18 mouse cellular contexts compared by ENCODE assay signal in the genomic region with DNA sequence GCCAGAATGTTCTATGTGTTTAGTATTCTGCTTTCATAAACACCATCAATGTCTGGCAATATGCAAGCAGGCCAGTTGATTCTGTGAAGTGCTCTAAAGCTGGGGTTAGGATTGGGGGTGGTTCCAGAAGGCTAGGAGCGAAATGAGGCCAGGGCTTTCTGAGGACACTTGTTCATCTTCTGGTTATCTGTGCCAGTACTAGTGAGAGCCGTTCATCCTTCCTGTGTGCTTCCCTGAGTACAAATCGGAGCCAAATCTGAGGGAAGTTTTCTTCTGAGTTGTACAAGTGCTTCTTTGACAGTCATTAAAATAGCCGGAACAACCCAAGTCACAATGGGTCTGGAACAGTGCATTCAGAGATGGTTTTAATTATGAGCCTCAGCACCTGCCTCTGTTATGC.
DNase-seq lines count a peak whose midpoint lies in the region; ATAC-seq lines count a peak whose summit lies in the region.
"Had no signal": no experiment of that assay in that cellular context is flagged by ENCODE, and none has a peak within 500 bp of the region (broad histone marks: within the 10 kb centered on the region; RNA-seq: fewer than 3 reads in every experiment).

No protein-coding gene starts in this region.

- H3K4me3 ChIP-seq in forebrain, embryonic 14.5 days (ENCODE audit: low read depth, low read length) = no peak overlapping the region
- no peak overlapping the region for H3K4me3 ChIP-seq in forebrain, embryonic 15.5 days
- H3K4me3 ChIP-seq: embryonic facial prominence, embryonic 10.5 days; heart, embryonic 12.5 days; hindbrain, embryonic 13.5 days had no signal

- 0 out of 2 replicates have a peak, but pooled peaks have one; percentile 10 for ATAC-seq in forebrain, embryonic 14.5 days
- no peak for ATAC-seq in forebrain, embryonic 15.5 days (replicated peaks)
- ATAC-seq in CD4-positive, CD25-positive, alpha-beta regulatory T cell, adult 4 months = no peak
- ATAC-seq: Patski had no signal

- DNase-seq in forebrain, embryonic 14.5 days (ENCODE audit: low spot score) = no peak
- DNase-seq in heart, adult 11 months = peak; percentile 87
- DNase-seq in heart, postnatal 25 days (ENCODE audit: low spot score) = no peak
- peak; percentile 15 for DNase-seq in testis, postnatal 14 days (ENCODE audit: low spot score)
- no peak for DNase-seq in testis, postnatal 10 days (ENCODE audit: low spot score)
- DNase-seq: adrenal gland, postnatal 36 days; heart, adult 18-20 months; heart, postnatal 10 days; kidney, adult 2 months; kidney, postnatal 10 days; left cerebral cortex, postnatal 4 days had no signal

- H3K36me3 ChIP-seq in forebrain, embryonic 14.5 days (ENCODE audit: control insufficient read depth, insufficient read depth, low read length) = no peaks in the 10 kb centered on the region
- no peaks in the 10 kb centered on the region for H3K36me3 ChIP-seq in forebrain, embryonic 15.5 days
- H3K36me3 ChIP-seq: embryonic facial prominence, embryonic 10.5 days; heart, embryonic 12.5 days; hindbrain, embryonic 13.5 days had no signal

- no peak overlapping the region for H3K4me2 ChIP-seq in forebrain, embryonic 14.5 days (ENCODE audit: low read length)
- no peak overlapping the region for H3K4me2 ChIP-seq in forebrain, embryonic 15.5 days (replicated peaks)
- H3K4me2 ChIP-seq: heart, embryonic 12.5 days; hindbrain, embryonic 13.5 days; midbrain, embryonic 11.5 days had no signal

- no peaks in the 10 kb centered on the region for H3K27me3 ChIP-seq in forebrain, embryonic 14.5 days (replicated peaks; ENCODE audit: control insufficient read depth, insufficient read depth, low read length)
- H3K27me3 ChIP-seq in forebrain, embryonic 15.5 days = no peaks in the 10 kb centered on the region
- H3K27me3 ChIP-seq: heart, embryonic 12.5 days; hindbrain, embryonic 13.5 days had no signal

- 70% methylated on average over 4 of the region's 4 CpGs for WGBS in forebrain, embryonic 14.5 days
- WGBS in forebrain, embryonic 15.5 days = 58% methylated on average over 4 of the region's 4 CpGs

- H3K9me3 ChIP-seq in forebrain, embryonic 14.5 days (replicated peaks; ENCODE audit: control insufficient read depth, low read length) = no peaks in the 10 kb centered on the region
- H3K9me3 ChIP-seq in forebrain, embryonic 15.5 days = no peaks in the 10 kb centered on the region
- H3K9me3 ChIP-seq: embryonic facial prominence, embryonic 10.5 days; hindbrain, embryonic 13.5 days had no signal

- no peak overlapping the region for H3K27ac ChIP-seq in forebrain, embryonic 14.5 days (ENCODE audit: low read depth, low read length)
- H3K27ac ChIP-seq in forebrain, embryonic 15.5 days (replicated peaks) = no peak overlapping the region
- H3K27ac ChIP-seq: embryonic facial prominence, embryonic 10.5 days; hindbrain, embryonic 13.5 days had no signal

- intact Hi-C loops in heart, postnatal 25 days (cut with DNase I) = no loop called here

- no peaks in the 10 kb centered on the region for H3K4me1 ChIP-seq in forebrain, embryonic 14.5 days (ENCODE audit: control insufficient read depth, insufficient read depth, low read length)
- no peaks in the 10 kb centered on the region for H3K4me1 ChIP-seq in forebrain, embryonic 15.5 days
- H3K4me1 ChIP-seq: embryonic facial prominence, embryonic 10.5 days; heart, embryonic 12.5 days; hindbrain, embryonic 13.5 days had no signal

- no peak overlapping the region for H3K9ac ChIP-seq in forebrain, embryonic 14.5 days (ENCODE audit: low read length)
- H3K9ac ChIP-seq in forebrain, embryonic 15.5 days (replicated peaks) = no peak overlapping the region
- H3K9ac ChIP-seq: heart, embryonic 12.5 days; hindbrain, embryonic 13.5 days had no signal

Comparison
In these comparisons a context has a peak if more than half of its experiments do, and no peak if none do; other contexts are left out.
1. DNase-seq: peak in heart, adult 11 months (single experiment) and testis, postnatal 14 days (single experiment); none in forebrain, embryonic 14.5 days (single experiment), heart, postnatal 25 days (single experiment) and testis, postnatal 10 days (single experiment).